Mouse (Mus musculus): ENCODE results near the gene Tmem273. TPM values are rescaled to one million over a fixed set of nuclear protein-coding genes. Genes with fewer than 3 reads are reported as not detected.

The Tmem273 gene
- 0.57 and 0.72 TPM in 2 replicates for polyA plus RNA-seq (2014; fragmentation: Nextera tagmentation; extraction: Ambion mirVana)

GRCm38 (mm10) chr14:32785556-32786130, at the start of gene Tmem273:
Gene Tmem273, plus strand, starts transcription at chr14:32785963.
- H3K4me1 ChIP-seq (ENCODE audit: control insufficient read depth, insufficient read depth, low read length), result no peaks in the 10 kb centered on the region
- no peak within 1 kb of the TSS for H3K4me2 ChIP-seq
- H3K9ac ChIP-seq (ENCODE audit: low read length), result no peak within 1 kb of the TSS
- no peaks in the 10 kb centered on the region for H3K27me3 ChIP-seq (ENCODE audit: control insufficient read depth, insufficient read depth, low read length)
- H3K36me3 ChIP-seq (ENCODE audit: control insufficient read depth, insufficient read depth, low read length), result no peaks in the 10 kb centered on the region
- no peak within 1 kb of the TSS for H3K27ac ChIP-seq (ENCODE audit: low read depth, low read length)
- H3K9me3 ChIP-seq (ENCODE audit: control insufficient read depth, low read length), result no peaks in the 10 kb centered on the region
- WGBS, result 78% methylated on average over 3 of the region's 3 CpGs
- no peak within 1 kb of the TSS for H3K4me3 ChIP-seq (ENCODE audit: low read depth, low read length)
- ATAC-seq (ENCODE audit: low FRiP score), result no peak
- no peak for DNase-seq (ENCODE audit: low spot score, missing footprints)

- Histone ChIP-seq H3K9me3 (ENCODE audit: control insufficient read depth, low read length) (no peaks in the 10 kb centered on the region), H3K4me1 (ENCODE audit: control insufficient read depth, insufficient read depth, low read length) (no peaks in the 10 kb centered on the region), H3K36me3 (ENCODE audit: control insufficient read depth, insufficient read depth, low read length) (no peaks in the 10 kb centered on the region), H3K27ac (ENCODE audit: low read depth, low read length) (no peak overlapping the region), H3K4me3 (ENCODE audit: low read depth, low read length) (no peak overlapping the region), H3K27me3 (ENCODE audit: control insufficient read depth, insufficient read depth, low read length) (no peaks in the 10 kb centered on the region), H3K4me2 (no peak overlapping the region), H3K9ac (ENCODE audit: low read length) (no peak overlapping the region)
- whole genome bisulfite sequencing, result 85% methylated on average over 6 of the region's 6 CpGs
- DNase-seq (ENCODE audit: low spot score, missing footprints), result no peak
- ATAC-seq (ENCODE audit: low FRiP score), result no peak
Observed at GRCm38 (mm10) chr14:32736561-32736960, 49.2 kb upstream of the Tmem273 start.

- 90% methylated on average over 5 of the region's 5 CpGs for WGBS
- H3K27me3 ChIP-seq (ENCODE audit: control insufficient read depth, insufficient read depth, low read length), result no peaks in the 10 kb centered on the region
- H3K9me3 ChIP-seq (ENCODE audit: control insufficient read depth, low read length), result no peaks in the 10 kb centered on the region
- H3K36me3 ChIP-seq (ENCODE audit: control insufficient read depth, insufficient read depth, low read length), result no peaks in the 10 kb centered on the region
- no peak overlapping the region for H3K9ac ChIP-seq (ENCODE audit: low read length)
- DNase-seq (ENCODE audit: low spot score, missing footprints), result no peak
- no peak overlapping the region for H3K4me3 ChIP-seq (ENCODE audit: low read depth, low read length)
- H3K4me1 ChIP-seq (ENCODE audit: control insufficient read depth, insufficient read depth, low read length), result no peaks in the 10 kb centered on the region
- no peak overlapping the region for H3K27ac ChIP-seq (ENCODE audit: low read depth, low read length)
- H3K4me2 ChIP-seq, result no peak overlapping the region
- ATAC-seq (ENCODE audit: low FRiP score), result no peak
Observed at GRCm38 (mm10) chr14:32738586-32738985, 47.2 kb upstream of the Tmem273 start.

GRCm38 (mm10) chr14:32748519-32748918, 37.2 kb upstream of the Tmem273 start:
- no peak for DNase-seq (ENCODE audit: low spot score, missing footprints)
- WGBS, result 76% methylated on average over 6 of the region's 6 CpGs

GRCm38 (mm10) chr14:32750727-32751126, 35.0 kb upstream of the Tmem273 start:
- no peak overlapping the region for H3K9ac ChIP-seq (ENCODE audit: low read length)
- H3K27me3 ChIP-seq (ENCODE audit: control insufficient read depth, insufficient read depth, low read length), result no peaks in the 10 kb centered on the region
- H3K36me3 ChIP-seq (ENCODE audit: control insufficient read depth, insufficient read depth, low read length), result no peaks in the 10 kb centered on the region
- DNase-seq (ENCODE audit: low spot score, missing footprints) (no peak), ATAC-seq (ENCODE audit: low FRiP score) (no peak)
- H3K4me2 ChIP-seq, result no peak overlapping the region
- no peaks in the 10 kb centered on the region for H3K9me3 ChIP-seq (ENCODE audit: control insufficient read depth, low read length)
- no peaks in the 10 kb centered on the region for H3K4me1 ChIP-seq (ENCODE audit: control insufficient read depth, insufficient read depth, low read length)
- H3K4me3 ChIP-seq (ENCODE audit: low read depth, low read length), result no peak overlapping the region
- WGBS, result 90% methylated on average over 6 of the region's 6 CpGs
- no peak overlapping the region for H3K27ac ChIP-seq (ENCODE audit: low read depth, low read length)

More at GRCm38 (mm10) chr14:32748519-32748918, 37.2 kb upstream of the Tmem273 start:
- H3K4me3 ChIP-seq (ENCODE audit: low read depth, low read length), result no peak overlapping the region
- no peaks in the 10 kb centered on the region for H3K4me1 ChIP-seq (ENCODE audit: control insufficient read depth, insufficient read depth, low read length)
- no peaks in the 10 kb centered on the region for H3K9me3 ChIP-seq (ENCODE audit: control insufficient read depth, low read length)
- no peaks in the 10 kb centered on the region for H3K27me3 ChIP-seq (ENCODE audit: control insufficient read depth, insufficient read depth, low read length)
- no peak overlapping the region for H3K27ac ChIP-seq (ENCODE audit: low read depth, low read length)
- no peak for ATAC-seq (ENCODE audit: low FRiP score)
- H3K36me3 ChIP-seq (ENCODE audit: control insufficient read depth, insufficient read depth, low read length), result no peaks in the 10 kb centered on the region
- H3K9ac ChIP-seq (ENCODE audit: low read length), result no peak overlapping the region
- no peak overlapping the region for H3K4me2 ChIP-seq

GRCm38 (mm10) chr14:32754286-32754685, 31.5 kb upstream of the Tmem273 start:
- DNase-seq (ENCODE audit: low spot score, missing footprints), result no peak
- ATAC-seq (ENCODE audit: low FRiP score), result no peak
- 91% methylated on average over 1 of the region's 1 CpGs for WGBS

GRCm38 (mm10) chr14:32762177-32762576, 23.6 kb upstream of the Tmem273 start:
- Histone ChIP-seq H3K4me3 (ENCODE audit: low read depth, low read length) (no peak overlapping the region), H3K9ac (ENCODE audit: low read length) (no peak overlapping the region), H3K27ac (ENCODE audit: low read depth, low read length) (no peak overlapping the region), H3K4me1 (ENCODE audit: control insufficient read depth, insufficient read depth, low read length) (no peaks in the 10 kb centered on the region), H3K36me3 (ENCODE audit: control insufficient read depth, insufficient read depth, low read length) (no peaks in the 10 kb centered on the region), H3K27me3 (ENCODE audit: control insufficient read depth, insufficient read depth, low read length) (no peaks in the 10 kb centered on the region), H3K9me3 (ENCODE audit: control insufficient read depth, low read length) (no peaks in the 10 kb centered on the region), H3K4me2 (no peak overlapping the region)
- DNase-seq (ENCODE audit: low spot score, missing footprints) (no peak), ATAC-seq (ENCODE audit: low FRiP score) (no peak)
- WGBS, result 87% methylated on average over 1 of the region's 1 CpGs

More at GRCm38 (mm10) chr14:32754286-32754685, 31.5 kb upstream of the Tmem273 start:
- Histone ChIP-seq H3K4me2 (no peak overlapping the region), H3K9ac (ENCODE audit: low read length) (no peak overlapping the region), H3K36me3 (ENCODE audit: control insufficient read depth, insufficient read depth, low read length) (no peaks in the 10 kb centered on the region), H3K27me3 (ENCODE audit: control insufficient read depth, insufficient read depth, low read length) (no peaks in the 10 kb centered on the region), H3K9me3 (ENCODE audit: control insufficient read depth, low read length) (no peaks in the 10 kb centered on the region), H3K27ac (ENCODE audit: low read depth, low read length) (no peak overlapping the region), H3K4me3 (ENCODE audit: low read depth, low read length) (no peak overlapping the region), H3K4me1 (ENCODE audit: control insufficient read depth, insufficient read depth, low read length) (no peaks in the 10 kb centered on the region)

GRCm38 (mm10) chr14:32770563-32770962, 15.2 kb upstream of the Tmem273 start:
- H3K36me3 ChIP-seq (ENCODE audit: control insufficient read depth, insufficient read depth, low read length), result no peaks in the 10 kb centered on the region
- no peaks in the 10 kb centered on the region for H3K4me1 ChIP-seq (ENCODE audit: control insufficient read depth, insufficient read depth, low read length)
- WGBS, result 87% methylated on average over 6 of the region's 6 CpGs
- no peak overlapping the region for H3K9ac ChIP-seq (ENCODE audit: low read length)
- no peak overlapping the region for H3K4me3 ChIP-seq (ENCODE audit: low read depth, low read length)
- no peak for DNase-seq (ENCODE audit: low spot score, missing footprints)
- no peaks in the 10 kb centered on the region for H3K27me3 ChIP-seq (ENCODE audit: control insufficient read depth, insufficient read depth, low read length)
- H3K4me2 ChIP-seq, result no peak overlapping the region
- ATAC-seq (ENCODE audit: low FRiP score), result no peak
- no peak overlapping the region for H3K27ac ChIP-seq (ENCODE audit: low read depth, low read length)
- H3K9me3 ChIP-seq (ENCODE audit: control insufficient read depth, low read length), result no peaks in the 10 kb centered on the region

- no peak for ATAC-seq (ENCODE audit: low FRiP score)
- no peak for DNase-seq (ENCODE audit: low spot score, missing footprints)
- no peak overlapping the region for H3K4me3 ChIP-seq (ENCODE audit: low read depth, low read length)
- no peak overlapping the region for H3K4me2 ChIP-seq
- no peaks in the 10 kb centered on the region for H3K9me3 ChIP-seq (ENCODE audit: control insufficient read depth, low read length)
- no peaks in the 10 kb centered on the region for H3K36me3 ChIP-seq (ENCODE audit: control insufficient read depth, insufficient read depth, low read length)
- H3K4me1 ChIP-seq (ENCODE audit: control insufficient read depth, insufficient read depth, low read length), result no peaks in the 10 kb centered on the region
- WGBS, result 93% methylated on average over 4 of the region's 4 CpGs
- H3K27ac ChIP-seq (ENCODE audit: low read depth, low read length), result no peak overlapping the region
- no peak overlapping the region for H3K9ac ChIP-seq (ENCODE audit: low read length)
- H3K27me3 ChIP-seq (ENCODE audit: control insufficient read depth, insufficient read depth, low read length), result no peaks in the 10 kb centered on the region
Observed at GRCm38 (mm10) chr14:32772085-32772484, 13.7 kb upstream of the Tmem273 start.

All from midbrain, embryonic 11.5 days (tissue).